Mouse (Mus musculus) midbrain, embryonic 12.5 days (tissue): Measurements from ENCODE around the gene 2210418O10Rik. TPM values are rescaled to one million over a fixed set of nuclear protein-coding genes. Genes with fewer than 3 reads are reported as not detected.
"Not testable (repeated sequence)": the region's sequence is repeated elsewhere in the genome, so short reads cannot be mapped to it uniquely, and the experiment has no call there.

Experiments used
- ATAC-seq: fragments of 200-750 bp; cut with Nextera tagmentation; 2 replicates; pipeline ENCODE4 v1.8.0; 2017; ENCODE audit warnings: low read depth, moderate TSS enrichment, moderate library complexity; ENCODE audit not compliant: low FRiP score
- H3K27ac ChIP-seq: fragments of 300-500 bp; sonication (generic); replicated peaks from 2 replicates; pipeline ENCODE4 v1.5.1; 2016; ENCODE audit warnings: mild to moderate bottlenecking
- H3K27me3 ChIP-seq: fragments of 300-500 bp; sonication (generic); 2 replicates; pipeline ENCODE4 v1.6.1; 2016; ENCODE audit warnings: mild to moderate bottlenecking
- H3K36me3 ChIP-seq: fragments of 300-500 bp; sonication (generic); 2 replicates; pipeline ENCODE4 v1.6.1; 2016
- H3K4me1 ChIP-seq: fragments of 300-500 bp; sonication (generic); 2 replicates; pipeline ENCODE4 v1.6.1; 2016
- H3K4me2 ChIP-seq: fragments of 300-500 bp; sonication (generic); replicated peaks from 2 replicates; pipeline ENCODE4 v1.6.1; 2016; ENCODE audit warnings: mild to moderate bottlenecking, moderate library complexity
- H3K4me3 ChIP-seq: fragments of 300-500 bp; sonication (generic); 2 replicates; pipeline ENCODE4 v1.5.1; 2016; ENCODE audit warnings: mild to moderate bottlenecking
- H3K9ac ChIP-seq: fragments of 300-500 bp; sonication (generic); replicated peaks from 2 replicates; pipeline ENCODE4 v1.6.1; 2016; ENCODE audit warnings: mild to moderate bottlenecking, moderate library complexity
- H3K9me3 ChIP-seq: fragments of 300-500 bp; sonication (generic); 2 replicates; pipeline ENCODE4 v1.6.1; 2016; ENCODE audit warnings: mild to moderate bottlenecking
- WGBS: fragments of 180-500 bp; shearing (Covaris S2); methylation state at CpG from one replicate; pipeline ENCODE4 v1.1.7; 2016; 5-methylcytosine and 5-hydroxymethylcytosine counted together
- polyA plus RNA-seq: library from polyadenylated mRNA; unstranded; fragments of >200 nt; fragmentation: Nextera tagmentation; extraction: Ambion mirVana; gene quantifications from 2 replicates; pipeline ENCODE4 v1.2.1, GENCODE M21; 2016

2210418O10Rik gene
- 6.1 and 12.6 TPM in 2 replicates for polyA plus RNA-seq

GRCm38 (mm10) chr2:176226269-176226668 is at the start of gene 2210418O10Rik:
Gene 2210418O10Rik (plus strand): TSS chr2:176226569.
- not testable (repeated sequence) for H3K27ac ChIP-seq, ATAC-seq, H3K4me2 ChIP-seq, H3K4me3 ChIP-seq, H3K9ac ChIP-seq, H3K4me1 ChIP-seq, H3K9me3 ChIP-seq, H3K27me3 ChIP-seq, H3K36me3 ChIP-seq
- WGBS = no CpG with 5 or more reads among the region's 2 CpGs

DNA sequence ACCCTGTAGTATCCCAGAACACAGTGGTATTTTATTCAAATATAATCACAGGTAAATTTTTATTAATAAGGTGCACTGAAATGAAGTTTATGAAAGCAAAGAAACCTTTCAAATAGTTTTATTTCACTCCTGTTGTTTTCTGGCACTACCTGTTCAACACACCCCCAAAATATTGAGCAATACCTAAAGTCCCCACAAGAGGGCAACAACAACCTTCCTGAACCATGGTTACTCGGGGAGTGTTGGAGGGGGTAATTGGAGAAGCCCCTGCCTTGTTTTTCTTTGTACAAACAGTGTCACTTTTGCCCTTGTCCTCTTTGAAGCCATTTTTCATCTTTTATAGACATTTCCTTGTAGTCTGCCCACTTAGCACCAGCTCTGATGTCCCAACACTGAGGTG is 22.1 kb downstream of the 2210418O10Rik start:
- WGBS = no CpG with 5 or more reads among the region's 1 CpGs
- H3K9me3 ChIP-seq, H3K4me1 ChIP-seq, H3K36me3 ChIP-seq, ATAC-seq, H3K4me3 ChIP-seq, H3K9ac ChIP-seq, H3K4me2 ChIP-seq, H3K27me3 ChIP-seq, H3K27ac ChIP-seq: not testable (repeated sequence)

Other genes starting within 250 kb of the 2210418O10Rik start
- gene Gm2004, start 76.7 kb upstream of the 2210418O10Rik start, polyA plus RNA-seq = 0.96 and 1.4 TPM in 2 replicates
- not detected in 2 replicates for gene Gm11009, start 92.9 kb downstream of the 2210418O10Rik start, polyA plus RNA-seq
- gene Gm14435, start 197.0 kb downstream of the 2210418O10Rik start, polyA plus RNA-seq = 8.8 and 8.9 TPM in 2 replicates